Mouse (Mus musculus): ENCODE results near the gene Pola1. TPM values are rescaled to one million over a fixed set of nuclear protein-coding genes. Genes with fewer than 3 reads are reported as not detected.

Gene Pola1
- total and polyA plus RNA-seq, 3 experiments = 29.3 to 38.0 (median 29.6) TPM

- Histone ChIP-seq H3K9me3 (replicated peaks; ENCODE audit: low read length) (no peaks in the 10 kb centered on the region), H3K79me2 (replicated peaks; ENCODE audit: control insufficient read depth, extremely low read depth, insufficient read depth, poor library complexity, severe bottlenecking) (no peaks in the 10 kb centered on the region), H3K4me1 (ENCODE audit: control insufficient read depth in 1 of 2, insufficient read depth in 2 of 2) (peaks cover 0 to 4% of the 10 kb centered on the region in 2 experiments; a peak in 1 of 4 replicates), H3K36me3 (replicated peaks in 1 of 2; ENCODE audit: control insufficient read depth in 1 of 2, insufficient read depth in 1 of 2, low read length in 1 of 2) (no peaks in the 10 kb centered on the region), H3K4me2 (ENCODE audit: insufficient read depth, low read depth, poor library complexity, severe bottlenecking) (no peak overlapping the region), H3K27me3 (replicated peaks) (no peaks in the 10 kb centered on the region), H3K9ac (ENCODE audit: insufficient read depth, low read depth) (no peak overlapping the region), H3K4me3 (replicated peaks in 1 of 3; ENCODE audit: low read depth in 2 of 3, low read length in 2 of 3, poor library complexity in 1 of 3) (no peak overlapping the region), H3K27ac (ENCODE audit: insufficient read depth, low read depth) (no peak overlapping the region)
- dilution Hi-C loops (cut with MboI; ENCODE audit: extremely low pct_ligation_motif_present, extremely low pct_unique_long_range_greater_than_20kb, low sequenced_read_pairs) = no loop called here
- in situ Hi-C loops (cut with MboI; ENCODE audit: low pct_ligation_motif_present, low pct_unique_long_range_greater_than_20kb, low sequenced_read_pairs) = no loop called here
- no peak for DNase-seq (ENCODE audit: extremely low read depth)
- no peak for TF ChIP-seq NELFE (IDR thresholded peaks at IDR 0.05; ENCODE audit: low read depth, low read length)
- TF ChIP-seq IRF4 (IDR thresholded peaks at IDR 0.05; ENCODE audit: low read depth, low read length) = no peak
Measured at GRCm38 (mm10) chrX:93676228-93676627, 44.3 kb upstream of the Pola1 start.

GRCm38 (mm10) chrX:93674836-93675795 is 43.2 kb upstream of the Pola1 start:
- peak; percentile 57 for DNase-seq (ENCODE audit: extremely low read depth)
- H3K27me3 ChIP-seq (replicated peaks) = no peaks in the 10 kb centered on the region
- dilution Hi-C loops (cut with MboI; ENCODE audit: extremely low pct_ligation_motif_present, extremely low pct_unique_long_range_greater_than_20kb, low sequenced_read_pairs) = no loop called here

GRCm38 (mm10) chrX:93674432-93674831 is 42.5 kb upstream of the Pola1 start:
- DNase-seq (ENCODE audit: extremely low read depth) = no peak
- H3K27me3 ChIP-seq (replicated peaks) = no peaks in the 10 kb centered on the region
- H3K4me2 ChIP-seq (ENCODE audit: insufficient read depth, low read depth, poor library complexity, severe bottlenecking) = no peak overlapping the region
- no peak overlapping the region for H3K27ac ChIP-seq (ENCODE audit: insufficient read depth, low read depth)
- H3K9me3 ChIP-seq (replicated peaks; ENCODE audit: low read length) = no peaks in the 10 kb centered on the region
- dilution Hi-C loops (cut with MboI; ENCODE audit: extremely low pct_ligation_motif_present, extremely low pct_unique_long_range_greater_than_20kb, low sequenced_read_pairs) = no loop called here
- peaks cover 0 to 4% of the 10 kb centered on the region in 2 experiments; a peak in 1 of 4 replicates for H3K4me1 ChIP-seq (ENCODE audit: control insufficient read depth in 1 of 2, insufficient read depth in 2 of 2)
- TF ChIP-seq POLR2A (IDR thresholded peaks at IDR 0.05; ENCODE audit: low read depth, low read length) (no peak), SIN3A (IDR thresholded peaks at IDR 0.05; ENCODE audit: low read length) (no peak), CHD1 (IDR thresholded peaks at IDR 0.05; ENCODE audit: low read depth, low read length) (no peak), ELF1 (IDR thresholded peaks at IDR 0.05; ENCODE audit: low read depth, low read length) (no peak), ZC3H11A (IDR thresholded peaks at IDR 0.05; ENCODE audit: low read depth, low read length) (no peak), KAT2A (IDR thresholded peaks at IDR 0.05; ENCODE audit: insufficient replicate concordance, low read length) (no peak)
- H3K36me3 ChIP-seq (replicated peaks in 1 of 2; ENCODE audit: control insufficient read depth in 1 of 2, insufficient read depth in 1 of 2, low read length in 1 of 2) = no peaks in the 10 kb centered on the region
- in situ Hi-C loops (cut with MboI; ENCODE audit: low pct_ligation_motif_present, low pct_unique_long_range_greater_than_20kb, low sequenced_read_pairs) = no loop called here
- no peaks in the 10 kb centered on the region for H3K79me2 ChIP-seq (replicated peaks; ENCODE audit: control insufficient read depth, extremely low read depth, insufficient read depth, poor library complexity, severe bottlenecking)
- no peak overlapping the region for H3K4me3 ChIP-seq (replicated peaks in 1 of 3; ENCODE audit: low read depth in 2 of 3, low read length in 2 of 3, poor library complexity in 1 of 3)
- no peak overlapping the region for H3K9ac ChIP-seq (ENCODE audit: insufficient read depth, low read depth)

More at GRCm38 (mm10) chrX:93674836-93675795, 43.2 kb upstream of the Pola1 start:
- no peaks in the 10 kb centered on the region for H3K36me3 ChIP-seq (replicated peaks in 1 of 2; ENCODE audit: control insufficient read depth in 1 of 2, insufficient read depth in 1 of 2, low read length in 1 of 2)
- H3K27ac ChIP-seq (ENCODE audit: insufficient read depth, low read depth) = no peak overlapping the region
- H3K4me3 ChIP-seq (replicated peaks in 1 of 3; ENCODE audit: low read depth in 2 of 3, low read length in 2 of 3, poor library complexity in 1 of 3) = no peak overlapping the region
- H3K79me2 ChIP-seq (replicated peaks; ENCODE audit: control insufficient read depth, extremely low read depth, insufficient read depth, poor library complexity, severe bottlenecking) = no peaks in the 10 kb centered on the region
- H3K4me1 ChIP-seq (ENCODE audit: control insufficient read depth in 1 of 2, insufficient read depth in 2 of 2) = peaks cover 0 to 4% of the 10 kb centered on the region in 2 experiments; a peak in 1 of 4 replicates
- no peak overlapping the region for H3K9ac ChIP-seq (ENCODE audit: insufficient read depth, low read depth)
- H3K9me3 ChIP-seq (replicated peaks; ENCODE audit: low read length) = no peaks in the 10 kb centered on the region
- in situ Hi-C loops (cut with MboI; ENCODE audit: low pct_ligation_motif_present, low pct_unique_long_range_greater_than_20kb, low sequenced_read_pairs) = no loop called here
- peak overlapping the region; percentile 82 for H3K4me2 ChIP-seq (ENCODE audit: insufficient read depth, low read depth, poor library complexity, severe bottlenecking)
- no peak for TF ChIP-seq ZKSCAN1 (IDR thresholded peaks at IDR 0.05; ENCODE audit: borderline replicate concordance, low read depth, low read length)
- TF ChIP-seq SMC3 (IDR thresholded peaks at IDR 0.05; ENCODE audit: low read depth, low read length) = no peak
- no peak for TF ChIP-seq ETS1 (conservative IDR thresholded peaks at IDR 0.05; ENCODE audit: low read depth, low read length)
- TF ChIP-seq BHLHE40 (IDR thresholded peaks at IDR 0.05; ENCODE audit: low read depth, low read length) = peak; percentile 80
- TF ChIP-seq MEF2A (IDR thresholded peaks at IDR 0.05; ENCODE audit: borderline replicate concordance, low read depth, low read length) = no peak
- TF ChIP-seq USF1 (IDR thresholded peaks at IDR 0.05; ENCODE audit: low read depth, low read length) = no peak
